Mouse (Mus musculus) olfactory bulb, adult 2 months (tissue): ENCODE results near the gene Erp44. TPM values are rescaled to one million over a fixed set of nuclear protein-coding genes. Genes with fewer than 3 reads are reported as not detected.
A peak's percentile ranks its signal among the peaks of the same experiment; 100 is the strongest.

Source experiments
- H3K27ac ChIP-seq: fragments of 200-500 bp; 2 replicates; pipeline ENCODE4 v1.5.1; 2012; ENCODE audit warnings: low read depth, low read length; ENCODE audit not compliant: insufficient read depth
- H3K4me1 ChIP-seq: fragments of 200-500 bp; 2 replicates; pipeline ENCODE4 v1.6.1; 2012; ENCODE audit warnings: low read length; ENCODE audit not compliant: control insufficient read depth, insufficient read depth
- H3K4me3 ChIP-seq: fragments of 200-500 bp; 2 replicates; pipeline ENCODE4 v1.5.1; 2012; ENCODE audit warnings: mild to moderate bottlenecking, low read depth, low read length, moderate library complexity; ENCODE audit not compliant: insufficient read depth
- CTCF ChIP-seq: fragments of 200-500 bp; IDR thresholded peaks from 2 replicates; pipeline ENCODE4 v1.5.1; 2012; ENCODE audit warnings: low read depth, mild to moderate bottlenecking, low read length, moderate library complexity; ENCODE audit not compliant: insufficient read depth
- POLR2A ChIP-seq: fragments of 200-500 bp; IDR thresholded peaks from 2 replicates; pipeline ENCODE4 v1.6.1; 2012; ENCODE audit warnings: mild to moderate bottlenecking, low read depth, low read length, moderate library complexity; ENCODE audit not compliant: insufficient read depth
- WGBS: fragments of 180-500 bp; shearing (Covaris S2); methylation state at CpG from one replicate; pipeline ENCODE4 v1.1.7; 2018; 5-methylcytosine and 5-hydroxymethylcytosine counted together
- polyA plus RNA-seq: library from polyadenylated mRNA; stranded (reverse); fragments of >200 nt; gene quantifications from 2 replicates; pipeline ENCODE4 v1.2.4, GENCODE M21; 2012; ENCODE audit warnings: low replicate concordance; ENCODE audit not compliant: missing spikeins, insufficient read depth, insufficient read length

Erp44 gene
- polyA plus RNA-seq, 1 experiment: 659 TPM

- H3K27ac ChIP-seq: no peak overlapping the region
- peak overlapping the region; percentile 82 for H3K4me3 ChIP-seq
- H3K4me1 ChIP-seq: no peaks in the 10 kb centered on the region
- TF ChIP-seq CTCF: no peak
- TF ChIP-seq POLR2A: no peak
- under 1% methylated on average over 34 of the region's 34 CpGs for WGBS
These were observed 431 bp downstream of the Erp44 start for GRCm38 (mm10) chr4:48278757-48279497.

GRCm38 (mm10) chr4:48277011-48277410, 2.3 kb downstream of the Erp44 start:
- WGBS: 74% methylated on average over 3 of the region's 3 CpGs
- TF ChIP-seq CTCF (no peak), POLR2A (no peak)

GRCm38 (mm10) chr4:48275736-48276135, 3.6 kb downstream of the Erp44 start:
- TF ChIP-seq POLR2A (no peak), CTCF (no peak)
- no peak overlapping the region for H3K4me3 ChIP-seq
- H3K27ac ChIP-seq: no peak overlapping the region
- peaks cover 2% of the 10 kb centered on the region; the same call in 1 of the 2 replicates for H3K4me1 ChIP-seq
- 58% methylated on average over 3 of the region's 3 CpGs for WGBS

More at GRCm38 (mm10) chr4:48277011-48277410, 2.3 kb downstream of the Erp44 start:
- H3K4me3 ChIP-seq: no peak overlapping the region
- no peak overlapping the region for H3K27ac ChIP-seq
- peaks cover under 1% of the 10 kb centered on the region; the same call in 1 of the 2 replicates for H3K4me1 ChIP-seq

GRCm38 (mm10) chr4:48273119-48273829, 6.1 kb downstream of the Erp44 start:
- no peak overlapping the region for H3K27ac ChIP-seq
- peaks cover 2% of the 10 kb centered on the region; the same call in 1 of the 2 replicates for H3K4me1 ChIP-seq
- 95% methylated on average over 7 of the region's 7 CpGs for WGBS
- TF ChIP-seq POLR2A (no peak), CTCF (no peak)
- no peak overlapping the region for H3K4me3 ChIP-seq

- H3K27ac ChIP-seq: no peak overlapping the region
- TF ChIP-seq CTCF (no peak), POLR2A (no peak)
- WGBS: 53% methylated on average over 5 of the region's 5 CpGs
- peaks cover 2% of the 10 kb centered on the region; the same call in 1 of the 2 replicates for H3K4me1 ChIP-seq
- no peak overlapping the region for H3K4me3 ChIP-seq
These were observed 7.5 kb downstream of the Erp44 start for GRCm38 (mm10) chr4:48271838-48272237.

GRCm38 (mm10) chr4:48270532-48270931, 8.8 kb downstream of the Erp44 start:
- Histone ChIP-seq H3K4me1 (peaks cover 2% of the 10 kb centered on the region; the same call in 1 of the 2 replicates), H3K27ac (no peak overlapping the region), H3K4me3 (no peak overlapping the region)
- TF ChIP-seq CTCF: no peak
- no peak for TF ChIP-seq POLR2A

GRCm38 (mm10) chr4:48268127-48268526, 11.2 kb downstream of the Erp44 start:
- WGBS: 67% methylated on average over 1 of the region's 1 CpGs
- Histone ChIP-seq H3K4me3 (no peak overlapping the region), H3K27ac (no peak overlapping the region), H3K4me1 (peaks cover 2% of the 10 kb centered on the region; the same call in 1 of the 2 replicates)
- TF ChIP-seq POLR2A: no peak
- no peak for TF ChIP-seq CTCF

- TF ChIP-seq POLR2A: no peak
- TF ChIP-seq CTCF: no peak
- no peak overlapping the region for H3K4me3 ChIP-seq
- no peak overlapping the region for H3K27ac ChIP-seq
- H3K4me1 ChIP-seq: peaks cover 2% of the 10 kb centered on the region; the same call in 1 of the 2 replicates
- WGBS: 94% methylated on average over 3 of the region's 3 CpGs
These were observed 11.7 kb downstream of the Erp44 start for GRCm38 (mm10) chr4:48267683-48268082.

- TF ChIP-seq POLR2A (no peak), CTCF (no peak)
- no peak overlapping the region for H3K27ac ChIP-seq
- H3K4me3 ChIP-seq: no peak overlapping the region
- peaks cover 2% of the 10 kb centered on the region; the same call in 1 of the 2 replicates for H3K4me1 ChIP-seq
- 96% methylated on average over 3 of the region's 3 CpGs for WGBS
These were observed 21.3 kb downstream of the Erp44 start for GRCm38 (mm10) chr4:48258045-48258444.
